Mouse (Mus musculus) spleen, adult 2 months (tissue): ENCODE data around the gene Mrpl1. TPM values are rescaled to one million over a fixed set of nuclear protein-coding genes. Genes with fewer than 3 reads are reported as not detected.

Experiments used
- DNase-seq, 2 experiments: peaks; one replicate each; pipeline versions ENCODE4 v3.0.0 to v3.0.0-alpha.2; 2012 to 2021; ENCODE audit warnings: low spot score in 2 of 2, low read depth in 1 of 2
- H3K27ac ChIP-seq: fragments of 200-500 bp; 2 replicates; pipeline ENCODE4 v1.5.1; 2012; ENCODE audit warnings: low read length, inconsistent platforms; ENCODE audit not compliant: insufficient read depth
- H3K27me3 ChIP-seq: fragments of 200-500 bp; 2 replicates; pipeline ENCODE4 v1.6.1; 2012; ENCODE audit warnings: mild to moderate bottlenecking, moderate library complexity, low read length, inconsistent platforms; ENCODE audit not compliant: control insufficient read depth, insufficient read depth
- H3K36me3 ChIP-seq: fragments of 200-500 bp; 2 replicates; pipeline ENCODE4 v1.6.1; 2012; ENCODE audit warnings: mild to moderate bottlenecking, low read length, inconsistent platforms; ENCODE audit not compliant: control insufficient read depth, insufficient read depth
- H3K4me1 ChIP-seq: fragments of 200-500 bp; 2 replicates; pipeline ENCODE4 v1.6.1; 2011; ENCODE audit warnings: inconsistent platforms; ENCODE audit not compliant: control insufficient read depth, insufficient read depth, insufficient read length
- H3K4me3 ChIP-seq: fragments of 200-500 bp; 2 replicates; pipeline ENCODE4 v1.5.1; 2011; ENCODE audit warnings: mild to moderate bottlenecking, inconsistent platforms; ENCODE audit not compliant: insufficient read depth, insufficient read length; ENCODE audit errors: extremely low read depth
- CTCF ChIP-seq: fragments of 200-500 bp; IDR thresholded peaks from 2 replicates; pipeline ENCODE4 v1.5.1; 2011; ENCODE audit warnings: mild to moderate bottlenecking, inconsistent platforms; ENCODE audit not compliant: insufficient read depth, insufficient read length, insufficient replicate concordance; ENCODE audit errors: extremely low read depth
- POLR2A ChIP-seq: fragments of 200-500 bp; IDR thresholded peaks from 2 replicates; pipeline ENCODE4 v1.6.1; 2011; ENCODE audit warnings: low read depth, low read length, inconsistent platforms
- WGBS: fragments of 180-500 bp; shearing (Covaris S2); methylation state at CpG from one replicate; pipeline ENCODE4 v1.1.7; 2018; 5-methylcytosine and 5-hydroxymethylcytosine counted together
- polyA plus RNA-seq: library from polyadenylated mRNA; depleted of rRNA; stranded (reverse); fragments of >200 nt; gene quantifications from 2 replicates; pipeline ENCODE4 v1.2.3, GENCODE M21; 2012; rRNA removed

Mrpl1 gene
- polyA plus RNA-seq = 1.0 and 1.1 TPM in 2 replicates

DNA sequence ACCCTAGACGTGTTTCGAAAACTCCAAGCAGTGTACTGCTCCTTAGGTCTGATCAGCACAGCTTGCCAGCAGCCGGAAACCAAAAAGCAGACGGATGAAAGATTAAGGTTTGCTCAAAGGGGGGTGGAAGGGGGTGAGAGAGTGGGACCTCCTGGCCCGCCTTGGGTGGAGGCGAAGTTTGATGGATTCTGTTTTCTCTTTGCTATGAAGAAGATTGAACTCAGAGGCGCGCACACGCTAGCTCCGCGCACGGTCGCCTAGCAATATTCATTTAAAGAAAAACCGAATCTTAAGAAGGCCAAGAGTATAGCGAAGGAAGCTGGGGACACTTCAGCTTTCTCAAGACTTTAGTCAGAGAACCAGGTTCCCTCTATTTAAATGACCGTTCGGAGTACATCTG, at the start of gene Mrpl1:
Gene Mrpl1, plus strand, starts transcription at position 35 of the 400 bp plus-strand sequence.
- Histone ChIP-seq H3K27me3 (no peaks in the 10 kb centered on the region), H3K4me1 (peaks cover 2% of the 10 kb centered on the region; the same call in 1 of the 2 replicates), H3K4me3 (peak within 1 kb of the TSS; percentile 74), H3K36me3 (0 out of 2 replicates have a peak, but pooled peaks cover 2% of the 10 kb centered on the region), H3K27ac (peak within 1 kb of the TSS; percentile 94)
- TF ChIP-seq POLR2A (no peak; the same call in 1 of the 2 replicates), CTCF (no peak)
- peak; percentile 25 to 42 for DNase-seq
- WGBS = under 1% methylated on average over 17 of the region's 17 CpGs

- TF ChIP-seq POLR2A (no peak), CTCF (no peak)
- Histone ChIP-seq H3K36me3 (no peaks in the 10 kb centered on the region), H3K27me3 (no peaks in the 10 kb centered on the region), H3K27ac (peak overlapping the region; percentile 100), H3K4me1 (no peaks in the 10 kb centered on the region; the same call in 1 of the 2 replicates), H3K4me3 (peak overlapping the region; percentile 97)
- peak in 1 of 2 experiments; percentile 20 for DNase-seq
- WGBS = under 1% methylated on average over 50 of the region's 50 CpGs
These were observed 48.6 kb upstream of the Mrpl1 start for GRCm38 (mm10) chr5:96160467-96161262.

GRCm38 (mm10) chr5:96161263-96161577, 48.1 kb upstream of the Mrpl1 start:
- H3K4me3 ChIP-seq = peak overlapping the region; percentile 97
- H3K4me1 ChIP-seq = no peaks in the 10 kb centered on the region; the same call in 1 of the 2 replicates
- TF ChIP-seq POLR2A (no peak), CTCF (no peak)
- WGBS = under 1% methylated on average over 45 of the region's 45 CpGs
- H3K27me3 ChIP-seq = no peaks in the 10 kb centered on the region
- peak overlapping the region; percentile 100 for H3K27ac ChIP-seq
- no peak for DNase-seq
- no peaks in the 10 kb centered on the region for H3K36me3 ChIP-seq

DNA sequence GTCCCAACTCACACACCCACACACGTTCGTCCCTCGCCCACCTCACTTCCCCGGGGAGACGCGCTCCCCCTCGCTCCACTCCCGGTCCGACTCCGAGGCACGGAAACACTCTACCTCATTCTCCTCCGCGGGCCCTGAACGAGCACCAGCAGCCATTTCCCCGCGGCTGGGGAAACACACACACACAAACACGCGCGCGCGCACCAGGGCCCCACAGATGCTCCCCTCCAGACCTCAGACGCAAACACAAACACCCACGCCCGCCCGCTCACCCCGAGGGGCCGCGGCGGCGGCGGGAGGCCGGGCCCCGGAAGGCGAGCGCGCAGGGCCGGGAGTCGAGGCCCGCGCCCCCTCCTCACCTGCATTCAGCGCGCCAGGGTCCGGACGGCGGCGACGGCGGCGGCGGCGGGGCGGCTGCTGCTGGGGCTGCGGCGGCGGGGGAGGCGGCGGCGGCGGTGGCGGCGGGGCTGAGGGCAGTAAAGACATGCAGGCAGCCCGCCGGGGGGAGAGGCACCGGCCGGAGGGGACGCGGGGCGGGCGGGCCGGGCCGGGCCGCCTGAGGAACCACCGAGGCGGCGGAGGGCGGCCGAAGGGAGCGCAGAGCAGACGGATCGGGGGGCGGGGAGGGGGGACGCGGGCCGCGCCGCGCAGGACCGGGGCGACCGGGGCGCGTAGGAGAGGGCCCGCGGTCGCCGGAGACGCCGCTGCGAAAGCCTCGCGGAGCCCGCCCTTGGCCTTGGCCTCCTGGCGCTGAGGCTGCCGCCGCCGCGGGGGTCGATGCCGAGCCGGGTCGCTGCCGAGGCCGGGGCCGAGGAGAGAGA, 47.5 kb upstream of the Mrpl1 start:
- no peaks in the 10 kb centered on the region for H3K27me3 ChIP-seq
- peak in 1 of 2 experiments; percentile 69 for DNase-seq
- peak overlapping the region; percentile 97 for H3K4me3 ChIP-seq
- 1% methylated on average over 93 of the region's 114 CpGs for WGBS
- TF ChIP-seq CTCF = no peak
- no peak; the same call in 1 of the 2 replicates for TF ChIP-seq POLR2A
- peak overlapping the region; percentile 100 for H3K27ac ChIP-seq
- H3K36me3 ChIP-seq = no peaks in the 10 kb centered on the region
- H3K4me1 ChIP-seq = no peaks in the 10 kb centered on the region; the same call in 1 of the 2 replicates

DNA sequence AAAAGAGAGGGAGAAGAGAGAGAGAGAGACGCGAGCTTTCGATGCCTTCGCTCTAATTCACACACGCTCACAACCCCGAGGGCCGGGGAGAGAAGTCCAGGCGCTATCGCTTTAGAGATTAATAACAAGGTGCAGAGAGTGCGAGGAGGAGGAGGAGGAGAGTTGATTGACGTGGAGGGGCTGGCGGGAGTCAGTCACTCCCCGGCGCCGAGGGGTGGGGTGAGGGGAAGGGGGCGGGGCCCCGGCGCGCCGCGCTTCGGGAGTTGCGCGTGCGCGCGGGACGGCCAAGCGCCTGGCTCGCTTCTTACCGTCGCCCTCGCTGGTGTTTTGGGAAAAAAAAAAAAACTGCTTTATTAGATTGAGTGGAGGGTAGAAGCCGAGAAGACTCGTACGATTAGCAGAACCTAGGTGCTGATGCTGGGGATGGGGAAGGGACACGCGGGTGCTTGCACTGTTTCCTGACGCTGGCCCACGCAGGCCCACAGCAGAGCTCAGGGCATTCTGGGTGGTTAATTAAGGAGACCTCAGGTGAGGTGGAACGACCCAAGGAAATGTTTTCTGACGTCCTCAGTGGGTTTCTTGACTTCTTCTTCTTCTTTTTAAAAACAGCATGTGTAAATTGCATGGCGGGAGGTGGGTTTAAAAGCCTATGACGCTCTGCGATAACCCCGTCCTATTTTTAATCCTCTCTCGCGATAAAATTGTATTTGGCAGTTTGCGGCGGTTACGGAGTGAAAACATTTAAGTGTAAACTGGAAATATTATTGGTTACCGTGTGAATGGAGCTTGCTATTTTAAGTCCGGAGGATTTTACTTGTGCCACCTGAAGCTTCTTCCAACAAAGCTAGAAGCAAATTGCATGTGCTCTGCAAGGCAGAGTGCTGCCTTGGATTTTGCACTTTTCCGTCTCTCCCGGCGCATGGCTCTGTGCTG, 46.6 kb upstream of the Mrpl1 start:
- Histone ChIP-seq H3K27me3 (no peaks in the 10 kb centered on the region), H3K4me1 (no peaks in the 10 kb centered on the region; the same call in 1 of the 2 replicates), H3K36me3 (no peaks in the 10 kb centered on the region), H3K27ac (peak overlapping the region; percentile 100), H3K4me3 (peak overlapping the region; percentile 97)
- peak; percentile 80 to 84 for DNase-seq
- peak; percentile 66 for TF ChIP-seq POLR2A
- no peak for TF ChIP-seq CTCF
- WGBS = under 1% methylated on average over 56 of the region's 56 CpGs

- H3K4me3 ChIP-seq = peak overlapping the region; percentile 77
- H3K27me3 ChIP-seq = no peaks in the 10 kb centered on the region
- no peak for TF ChIP-seq CTCF
- no peak for TF ChIP-seq POLR2A
- H3K36me3 ChIP-seq = no peaks in the 10 kb centered on the region
- H3K27ac ChIP-seq = peak overlapping the region; percentile 98
- peak in 1 of 2 experiments; percentile 53 for DNase-seq
- H3K4me1 ChIP-seq = no peaks in the 10 kb centered on the region; the same call in 1 of the 2 replicates
- 0% methylated on average over 1 of the region's 1 CpGs for WGBS
These were observed 45.8 kb upstream of the Mrpl1 start for GRCm38 (mm10) chr5:96163396-96164020.
